Mouse (Mus musculus): Measurements from ENCODE around the gene Rpl38. TPM values are rescaled to one million over a fixed set of nuclear protein-coding genes. Genes with fewer than 3 reads are reported as not detected.

The Rpl38 gene
- polyA plus RNA-seq, 1 experiment from 2014 or later: 938 TPM

DNA sequence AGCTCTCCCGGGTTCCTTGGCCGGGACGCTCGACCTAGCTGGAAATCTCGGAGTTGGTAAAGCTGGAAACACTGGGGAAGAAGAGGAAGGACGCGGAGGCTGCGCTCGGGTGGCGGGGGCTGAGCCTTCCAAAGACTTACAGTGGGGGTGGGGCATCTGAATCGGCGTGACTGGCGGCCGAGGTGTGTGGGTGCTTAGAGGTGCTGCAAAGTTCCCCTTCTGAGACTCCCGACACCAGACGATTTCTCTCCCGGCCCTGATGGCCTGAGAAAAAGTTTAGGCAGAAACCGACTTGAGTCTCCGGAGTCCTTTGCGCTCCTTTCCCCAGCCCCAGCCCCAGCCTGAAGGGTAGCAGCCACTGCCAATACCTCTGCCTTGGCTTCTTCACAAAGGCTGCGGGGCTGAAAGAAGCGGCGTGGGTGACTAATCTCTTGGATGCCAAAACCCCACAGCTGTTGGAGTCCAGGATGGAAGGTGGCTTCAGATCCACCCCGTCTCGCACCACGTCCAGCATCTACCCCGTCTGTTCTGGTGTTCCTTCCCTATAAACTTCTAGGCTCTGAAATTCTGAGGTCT is 7.6 kb downstream of the Rpl38 start:
- ATAC-seq (replicated peaks; ENCODE audit: insufficient number of reproducible peaks, low FRiP score, low TSS enrichment, low read depth) (no peak), DNase-seq (ENCODE audit: low spot score) (peak; percentile 36)
- H3K36me3 ChIP-seq (replicated peaks; ENCODE audit: control insufficient read depth, insufficient read depth, low read depth, low read length): peaks cover 4% of the 10 kb centered on the region; the same call in 1 of the 2 replicates
- H3K9me3 ChIP-seq (replicated peaks; ENCODE audit: control insufficient read depth, low read length): no peaks in the 10 kb centered on the region
- peak overlapping the region; percentile 52 for H3K4me3 ChIP-seq (ENCODE audit: low read depth, low read length)
- peak overlapping the region; percentile 87 for H3K4me2 ChIP-seq (ENCODE audit: low read depth, low read length)
- peak overlapping the region; percentile 58 for H3K9ac ChIP-seq (replicated peaks; ENCODE audit: low read length)
- H3K27me3 ChIP-seq (ENCODE audit: control insufficient read depth, insufficient read depth, low read length): no peaks in the 10 kb centered on the region
- H3K4me1 ChIP-seq (ENCODE audit: control insufficient read depth, insufficient read depth, low read length): no peaks in the 10 kb centered on the region
- WGBS: under 1% methylated on average over 27 of the region's 27 CpGs
- H3K27ac ChIP-seq (replicated peaks; ENCODE audit: low read depth, low read length): no peak overlapping the region

- Histone ChIP-seq H3K36me3 (replicated peaks; ENCODE audit: control insufficient read depth, insufficient read depth, low read depth, low read length) (0 out of 2 replicates have a peak, but pooled peaks cover 4% of the 10 kb centered on the region), H3K27me3 (ENCODE audit: control insufficient read depth, insufficient read depth, low read length) (no peaks in the 10 kb centered on the region), H3K9me3 (replicated peaks; ENCODE audit: control insufficient read depth, low read length) (no peaks in the 10 kb centered on the region), H3K9ac (replicated peaks; ENCODE audit: low read length) (peak overlapping the region; percentile 58), H3K4me3 (ENCODE audit: low read depth, low read length) (peak overlapping the region; percentile 52), H3K4me2 (ENCODE audit: low read depth, low read length) (peak overlapping the region; percentile 87), H3K27ac (replicated peaks; ENCODE audit: low read depth, low read length) (no peak overlapping the region), H3K4me1 (ENCODE audit: control insufficient read depth, insufficient read depth, low read length) (no peaks in the 10 kb centered on the region)
- no peak for ATAC-seq (replicated peaks; ENCODE audit: insufficient number of reproducible peaks, low FRiP score, low TSS enrichment, low read depth)
- DNase-seq (ENCODE audit: low spot score): no peak
- WGBS: 7% methylated on average over 14 of the region's 14 CpGs
Measured at GRCm38 (mm10) chr11:114676431-114676830, 8.1 kb downstream of the Rpl38 start.

GRCm38 (mm10) chr11:114676896-114677530 is 8.7 kb downstream of the Rpl38 start:
- H3K36me3 ChIP-seq (replicated peaks; ENCODE audit: control insufficient read depth, insufficient read depth, low read depth, low read length): 0 out of 2 replicates have a peak, but pooled peaks cover 4% of the 10 kb centered on the region
- H3K4me2 ChIP-seq (ENCODE audit: low read depth, low read length): peak overlapping the region; percentile 87
- no peak overlapping the region for H3K27ac ChIP-seq (replicated peaks; ENCODE audit: low read depth, low read length)
- 31% methylated on average over 9 of the region's 9 CpGs for WGBS
- DNase-seq (ENCODE audit: low spot score) (no peak), ATAC-seq (replicated peaks; ENCODE audit: insufficient number of reproducible peaks, low FRiP score, low TSS enrichment, low read depth) (no peak)
- no peaks in the 10 kb centered on the region for H3K27me3 ChIP-seq (ENCODE audit: control insufficient read depth, insufficient read depth, low read length)
- H3K9me3 ChIP-seq (replicated peaks; ENCODE audit: control insufficient read depth, low read length): no peaks in the 10 kb centered on the region
- peak overlapping the region; percentile 58 for H3K9ac ChIP-seq (replicated peaks; ENCODE audit: low read length)
- H3K4me3 ChIP-seq (ENCODE audit: low read depth, low read length): peak overlapping the region; percentile 52
- H3K4me1 ChIP-seq (ENCODE audit: control insufficient read depth, insufficient read depth, low read length): no peaks in the 10 kb centered on the region

DNA sequence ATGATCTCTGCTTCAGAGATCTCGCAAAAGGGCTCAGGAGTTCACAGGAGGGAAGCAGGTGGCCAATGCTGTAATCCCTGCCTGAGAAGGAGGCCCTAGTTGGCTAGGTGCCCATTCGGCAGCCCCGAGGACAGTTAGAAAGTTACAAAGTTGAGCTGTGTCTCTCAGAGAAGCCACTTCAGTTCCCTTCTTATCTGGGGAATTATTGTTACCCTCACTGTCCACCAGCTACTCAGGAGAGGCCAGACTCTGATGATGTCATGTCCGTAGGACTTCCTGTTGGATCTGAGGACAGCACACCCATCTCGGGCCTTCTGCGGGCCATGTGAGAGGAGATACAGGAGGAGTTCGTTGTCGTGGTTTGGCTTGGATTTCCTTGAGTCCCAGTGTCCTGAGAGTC is 11.3 kb downstream of the Rpl38 start:
- ATAC-seq (replicated peaks; ENCODE audit: insufficient number of reproducible peaks, low FRiP score, low TSS enrichment, low read depth) (no peak), DNase-seq (ENCODE audit: low spot score) (no peak)
- H3K27ac ChIP-seq (replicated peaks; ENCODE audit: low read depth, low read length): no peak overlapping the region
- no peaks in the 10 kb centered on the region for H3K36me3 ChIP-seq (replicated peaks; ENCODE audit: control insufficient read depth, insufficient read depth, low read depth, low read length)
- WGBS: 82% methylated on average over 8 of the region's 8 CpGs
- no peaks in the 10 kb centered on the region for H3K9me3 ChIP-seq (replicated peaks; ENCODE audit: control insufficient read depth, low read length)
- no peaks in the 10 kb centered on the region for H3K4me1 ChIP-seq (ENCODE audit: control insufficient read depth, insufficient read depth, low read length)
- H3K27me3 ChIP-seq (ENCODE audit: control insufficient read depth, insufficient read depth, low read length): no peaks in the 10 kb centered on the region
- no peak overlapping the region for H3K9ac ChIP-seq (replicated peaks; ENCODE audit: low read length)
- H3K4me2 ChIP-seq (ENCODE audit: low read depth, low read length): no peak overlapping the region
- no peak overlapping the region for H3K4me3 ChIP-seq (ENCODE audit: low read depth, low read length)

GRCm38 (mm10) chr11:114680291-114680690 is 12.0 kb downstream of the Rpl38 start:
- ATAC-seq (replicated peaks; ENCODE audit: insufficient number of reproducible peaks, low FRiP score, low TSS enrichment, low read depth): no peak
- WGBS: 76% methylated on average over 10 of the region's 10 CpGs
- Histone ChIP-seq H3K4me2 (ENCODE audit: low read depth, low read length) (no peak overlapping the region), H3K4me1 (ENCODE audit: control insufficient read depth, insufficient read depth, low read length) (0 out of 2 replicates have a peak, but pooled peaks cover 2% of the 10 kb centered on the region), H3K9ac (replicated peaks; ENCODE audit: low read length) (no peak overlapping the region), H3K27me3 (ENCODE audit: control insufficient read depth, insufficient read depth, low read length) (no peaks in the 10 kb centered on the region), H3K9me3 (replicated peaks; ENCODE audit: control insufficient read depth, low read length) (no peaks in the 10 kb centered on the region), H3K4me3 (ENCODE audit: low read depth, low read length) (no peak overlapping the region), H3K36me3 (replicated peaks; ENCODE audit: control insufficient read depth, insufficient read depth, low read depth, low read length) (no peaks in the 10 kb centered on the region), H3K27ac (replicated peaks; ENCODE audit: low read depth, low read length) (no peak overlapping the region)
- no peak for DNase-seq (ENCODE audit: low spot score)

GRCm38 (mm10) chr11:114681054-114681453 is 12.7 kb downstream of the Rpl38 start:
- WGBS: 46% methylated on average over 5 of the region's 5 CpGs
- no peak overlapping the region for H3K9ac ChIP-seq (replicated peaks; ENCODE audit: low read length)
- no peaks in the 10 kb centered on the region for H3K9me3 ChIP-seq (replicated peaks; ENCODE audit: control insufficient read depth, low read length)
- H3K27ac ChIP-seq (replicated peaks; ENCODE audit: low read depth, low read length): no peak overlapping the region
- H3K27me3 ChIP-seq (ENCODE audit: control insufficient read depth, insufficient read depth, low read length): no peaks in the 10 kb centered on the region
- ATAC-seq (replicated peaks; ENCODE audit: insufficient number of reproducible peaks, low FRiP score, low TSS enrichment, low read depth): no peak
- H3K4me3 ChIP-seq (ENCODE audit: low read depth, low read length): no peak overlapping the region
- no peaks in the 10 kb centered on the region for H3K36me3 ChIP-seq (replicated peaks; ENCODE audit: control insufficient read depth, insufficient read depth, low read depth, low read length)
- H3K4me1 ChIP-seq (ENCODE audit: control insufficient read depth, insufficient read depth, low read length): 0 out of 2 replicates have a peak, but pooled peaks cover 2% of the 10 kb centered on the region
- H3K4me2 ChIP-seq (ENCODE audit: low read depth, low read length): no peak overlapping the region
- DNase-seq (ENCODE audit: low spot score): no peak

DNA sequence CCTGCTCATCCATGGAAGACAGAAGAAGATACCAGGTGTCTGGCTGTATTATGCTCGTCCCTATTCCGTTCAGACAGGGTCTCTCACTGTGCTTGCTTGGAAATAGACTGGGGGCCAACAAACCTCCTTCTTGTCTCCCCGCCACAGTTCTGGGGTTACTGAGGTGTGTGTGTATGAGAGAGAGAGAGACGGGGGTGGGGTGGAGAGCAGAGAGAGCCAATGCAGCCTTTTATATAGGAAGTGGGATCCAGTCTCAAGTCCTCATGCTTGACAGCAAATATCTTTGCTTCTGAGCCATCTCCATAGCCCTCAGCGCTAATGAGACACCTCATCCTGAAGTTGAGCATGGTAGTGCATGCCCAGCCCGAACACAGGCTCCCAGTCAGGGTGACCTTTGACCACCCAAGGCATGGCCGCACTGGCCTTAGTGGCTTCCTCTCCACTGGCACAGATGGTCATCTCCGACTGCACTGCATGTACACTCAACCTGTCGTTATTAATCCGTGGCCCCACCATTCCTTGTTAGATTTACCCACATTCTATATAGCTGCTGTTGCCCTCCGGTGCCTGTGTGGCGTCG is 14.1 kb downstream of the Rpl38 start:
- H3K9me3 ChIP-seq (replicated peaks; ENCODE audit: control insufficient read depth, low read length): no peaks in the 10 kb centered on the region
- 96% methylated on average over 13 of the region's 13 CpGs for WGBS
- no peak overlapping the region for H3K4me2 ChIP-seq (ENCODE audit: low read depth, low read length)
- H3K27ac ChIP-seq (replicated peaks; ENCODE audit: low read depth, low read length): no peak overlapping the region
- DNase-seq (ENCODE audit: low spot score) (no peak), ATAC-seq (replicated peaks; ENCODE audit: insufficient number of reproducible peaks, low FRiP score, low TSS enrichment, low read depth) (no peak)
- H3K9ac ChIP-seq (replicated peaks; ENCODE audit: low read length): no peak overlapping the region
- 0 out of 2 replicates have a peak, but pooled peaks cover 2% of the 10 kb centered on the region for H3K4me1 ChIP-seq (ENCODE audit: control insufficient read depth, insufficient read depth, low read length)
- H3K36me3 ChIP-seq (replicated peaks; ENCODE audit: control insufficient read depth, insufficient read depth, low read depth, low read length): no peaks in the 10 kb centered on the region
- H3K4me3 ChIP-seq (ENCODE audit: low read depth, low read length): no peak overlapping the region
- no peaks in the 10 kb centered on the region for H3K27me3 ChIP-seq (ENCODE audit: control insufficient read depth, insufficient read depth, low read length)

Data from embryonic facial prominence, embryonic 11.5 days (tissue).